Mouse (Mus musculus) induced T-regulatory cell, adult 2 months (primary cell): ENCODE data around the gene Wdfy3.
A peak's percentile ranks its signal among the peaks of the same experiment; 100 is the strongest.
"Not testable (repeated sequence)": the region's sequence is repeated elsewhere in the genome, so short reads cannot be mapped to it uniquely, and the experiment has no call there.

ENCODE experiments used
- DNase-seq: peaks from one replicate; pipeline ENCODE4 v3.0.0-alpha.2; 2012; ENCODE audit warnings: low read depth

Wdfy3 gene

GRCm38 (mm10) chr5:101945731-101946130 is 124.0 kb downstream of the Wdfy3 start:
- no peak for DNase-seq

GRCm38 (mm10) chr5:101937909-101938596 is 131.7 kb downstream of the Wdfy3 start:
- peak; percentile 0 for DNase-seq

- DNase-seq = no peak
These were observed 132.4 kb downstream of the Wdfy3 start for GRCm38 (mm10) chr5:101937362-101937761.

- no peak for DNase-seq
These were observed 133.8 kb downstream of the Wdfy3 start for GRCm38 (mm10) chr5:101935893-101936292.

- DNase-seq = no peak
These were observed 135.1 kb downstream of the Wdfy3 start for GRCm38 (mm10) chr5:101934629-101935028.

- DNase-seq = no peak
These were observed 136.5 kb downstream of the Wdfy3 start for GRCm38 (mm10) chr5:101932971-101933810.

GRCm38 (mm10) chr5:101931997-101932396 is 137.7 kb downstream of the Wdfy3 start:
- no peak for DNase-seq

GRCm38 (mm10) chr5:101926311-101926710 is 143.4 kb downstream of the Wdfy3 start:
- no peak for DNase-seq

- no peak for DNase-seq
These were observed 146.0 kb downstream of the Wdfy3 start for GRCm38 (mm10) chr5:101923710-101924109.

- no peak for DNase-seq
These were observed 150.2 kb downstream of the Wdfy3 start for GRCm38 (mm10) chr5:101919559-101919958.

GRCm38 (mm10) chr5:101909468-101909867 is 160.3 kb downstream of the Wdfy3 start:
- no peak for DNase-seq

GRCm38 (mm10) chr5:101905624-101906023 is 164.1 kb downstream of the Wdfy3 start:
- DNase-seq = no peak

GRCm38 (mm10) chr5:101904841-101905240 is 164.9 kb downstream of the Wdfy3 start:
- DNase-seq = not testable (repeated sequence)

GRCm38 (mm10) chr5:101902686-101903085 is 167.0 kb downstream of the Wdfy3 start:
- no peak for DNase-seq

GRCm38 (mm10) chr5:101899981-101900380 is 169.7 kb downstream of the Wdfy3 start:
- DNase-seq = no peak

GRCm38 (mm10) chr5:101896784-101897183 is 172.9 kb downstream of the Wdfy3 start:
- DNase-seq = no peak

GRCm38 (mm10) chr5:101895717-101896645 is 173.7 kb downstream of the Wdfy3 start:
- DNase-seq = no peak

- DNase-seq = no peak
These were observed 174.6 kb downstream of the Wdfy3 start for GRCm38 (mm10) chr5:101895119-101895518.

- no peak for DNase-seq
These were observed 175.8 kb downstream of the Wdfy3 start for GRCm38 (mm10) chr5:101893820-101894515.

GRCm38 (mm10) chr5:101891694-101892416 is 177.9 kb downstream of the Wdfy3 start:
- DNase-seq = no peak

GRCm38 (mm10) chr5:101887989-101888388 is 181.7 kb downstream of the Wdfy3 start:
- no peak for DNase-seq
